Mouse (Mus musculus) Patski (cell line): ENCODE data around the gene Dcps. TPM values are rescaled to one million over a fixed set of nuclear protein-coding genes. Genes with fewer than 3 reads are reported as not detected.

Experiments used
- ATAC-seq: fragments of 100-300 bp; one replicate; pipeline ENCODE4 v1.8.0; 2021
- CTCF ChIA-PET: fragments of 350-600 bp; sonication (Branson Sonifier 250); formaldehyde crosslinking; loops from one replicate; lab custom pipeline; 2022; ENCODE audit warnings: inconsistent platforms; lab: Charles Lee
- POLR2A ChIA-PET: fragments of 350-600 bp; sonication (Branson Sonifier 250); formaldehyde crosslinking; loops from one replicate; lab custom pipeline; 2022; ENCODE audit warnings: antibody characterized with exemption, inconsistent platforms; lab: Charles Lee
- DNase-seq: peaks from one replicate; pipeline ENCODE4 v3.0.0-alpha.2; 2011; ENCODE audit warnings: low read depth, low spot score
- H3K27me3 ChIP-seq: fragments of 371-371 bp; one replicate; pipeline ENCODE4 v1.5.1; 2021
- CTCF ChIP-seq: fragments of 100-300 bp; IDR thresholded peaks from one replicate; pipeline ENCODE4 v1.5.1; 2021
- in situ Hi-C: fragments of 300-500 bp; cut with MboI; formaldehyde crosslinking; loops from 3 replicates; pipeline ENCODE4 v1.11.1; 2018; ENCODE audit warnings: low pct_unique_long_range_greater_than_20kb, mixed read lengths
- polyA plus RNA-seq: library from polyadenylated mRNA; unstranded; gene quantifications from one replicate; pipeline ENCODE4 v1.2.3, GENCODE M21; 2021

Gene Dcps
- polyA plus RNA-seq, 1 experiment from 2014 or later: 58.1 TPM

GRCm38 (mm10) chr9:35145118-35145517 is 30.7 kb downstream of the Dcps start:
- POLR2A ChIA-PET: interaction anchor here (0.7 kb wide), 1 partner anchor 14 kb away, joined by 3 read pairs; no protein-coding TSS in a partner anchor
- in situ Hi-C loops: no loop called here
- DNase-seq (no peak), ATAC-seq (no peak)
- TF ChIP-seq CTCF: no peak
- CTCF ChIA-PET: interaction anchor here (1.3 kb wide), 1 partner anchor 11 kb away, joined by 6 read pairs; no protein-coding TSS in a partner anchor
- no peaks in the 10 kb centered on the region for H3K27me3 ChIP-seq

GRCm38 (mm10) chr9:35142221-35142620 is 33.6 kb downstream of the Dcps start:
- ChIA-PET CTCF (no interaction called here), POLR2A (no interaction called here)
- TF ChIP-seq CTCF: no peak
- no peaks in the 10 kb centered on the region for H3K27me3 ChIP-seq
- in situ Hi-C loops: no loop called here
- DNase-seq: no peak
- no peak for ATAC-seq

DNA sequence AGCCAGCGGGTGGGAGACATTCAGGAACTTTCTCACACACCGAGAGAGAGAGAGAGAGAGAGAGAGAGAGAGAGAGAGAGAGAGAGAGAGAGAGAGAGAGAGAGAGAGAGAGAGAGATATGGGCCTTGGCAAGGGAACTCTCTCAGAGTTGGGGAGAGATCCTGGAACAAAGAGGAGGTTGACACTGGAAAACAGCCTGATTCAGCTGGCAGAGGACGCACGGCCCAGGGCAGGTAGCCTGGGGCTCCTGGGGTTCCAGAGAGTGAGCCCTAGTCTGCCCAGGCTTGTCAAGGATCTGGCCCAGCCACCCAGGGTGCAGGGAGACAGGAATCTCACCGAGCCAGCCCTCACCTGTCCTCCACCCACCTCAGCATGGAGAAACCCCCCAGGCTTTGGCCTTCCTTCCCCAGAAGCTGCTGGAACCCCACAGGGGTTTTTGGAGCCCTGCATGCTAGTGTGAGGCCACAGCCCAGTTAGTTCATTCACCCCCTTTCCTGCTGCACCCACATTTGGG is 36.6 kb downstream of the Dcps start:
- H3K27me3 ChIP-seq: no peaks in the 10 kb centered on the region
- DNase-seq (no peak), ATAC-seq (no peak)
- POLR2A ChIA-PET: interaction anchor here (1.3 kb wide), 1 partner anchor 22 kb away, joined by 3 read pairs; no protein-coding TSS in a partner anchor
- CTCF ChIA-PET: no interaction called here
- TF ChIP-seq CTCF: no peak
- in situ Hi-C loops: no loop called here

GRCm38 (mm10) chr9:35138029-35138428 is 37.8 kb downstream of the Dcps start:
- ChIA-PET CTCF (no interaction called here), POLR2A (interaction anchor here (0.7 kb wide), 1 partner anchor 8 kb away, joined by 3 read pairs; no protein-coding TSS in a partner anchor)
- no peaks in the 10 kb centered on the region for H3K27me3 ChIP-seq
- DNase-seq (no peak), ATAC-seq (peak; percentile 35)
- no peak for TF ChIP-seq CTCF
- in situ Hi-C loops: no loop called here

DNA sequence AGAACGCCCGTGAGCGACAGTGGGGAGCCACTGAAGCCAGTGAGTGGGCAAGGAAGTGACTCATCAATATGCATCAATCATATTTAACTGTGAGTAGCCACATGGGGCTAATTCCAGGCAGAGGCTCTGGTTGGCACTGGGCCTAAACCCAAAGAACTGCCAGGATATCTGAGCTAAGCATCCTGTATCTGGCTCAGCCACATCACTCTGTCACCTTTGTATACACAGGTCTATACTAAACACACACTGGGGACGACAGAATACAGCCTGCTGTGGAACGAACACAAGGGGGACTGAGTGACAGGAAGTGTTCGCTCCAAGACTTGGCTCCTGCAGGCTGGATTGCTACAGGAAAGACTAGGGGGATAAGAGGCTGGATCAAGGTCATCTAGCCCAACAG is 40.3 kb downstream of the Dcps start:
- POLR2A ChIA-PET: no interaction called here
- no peak for DNase-seq
- in situ Hi-C loops: no loop called here
- ATAC-seq: peak; percentile 14
- no peaks in the 10 kb centered on the region for H3K27me3 ChIP-seq
- no peak for TF ChIP-seq CTCF
- CTCF ChIA-PET: interaction anchor here (1.8 kb wide), 2 partner anchors 20 to 24 kb away, joined by 4 read pairs; no protein-coding TSS in a partner anchor

DNA sequence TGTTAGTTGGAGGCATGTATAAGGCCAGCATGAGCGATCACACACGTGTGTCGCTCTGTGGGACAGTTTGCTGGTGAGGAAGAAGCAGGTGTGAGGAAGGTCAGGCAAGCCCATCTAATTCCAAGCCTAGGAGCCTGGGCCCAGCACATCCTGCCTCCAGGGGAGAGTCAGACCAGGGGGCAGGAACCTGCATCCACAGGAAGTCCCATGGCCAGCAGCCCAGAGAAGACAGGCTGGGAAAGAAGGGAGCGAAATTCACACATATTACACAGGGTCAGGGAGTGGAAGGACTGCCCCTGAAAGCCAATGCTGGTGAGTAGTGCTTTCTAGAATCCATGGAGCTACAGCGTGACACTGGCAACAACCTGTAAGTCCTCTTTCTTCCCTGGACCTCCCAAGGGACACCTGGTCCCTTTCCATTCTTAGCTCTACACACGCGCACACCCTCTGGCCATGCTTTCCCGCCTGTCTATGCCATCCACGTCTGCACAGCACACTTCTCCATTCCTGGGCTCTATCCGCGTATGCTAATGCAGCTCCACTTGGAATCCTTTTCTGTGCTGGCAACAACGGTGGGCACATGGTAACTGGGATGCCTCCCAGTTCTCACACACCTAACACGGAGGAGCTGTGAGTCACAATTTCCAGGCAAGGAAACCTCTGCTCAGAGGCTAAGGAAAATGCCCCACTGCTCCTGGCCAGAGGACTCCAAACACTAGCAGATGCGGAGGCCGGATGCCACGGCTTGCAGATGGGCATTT is 44.0 kb downstream of the Dcps start:
- DNase-seq: no peak
- POLR2A ChIA-PET: interaction anchor here (1.0 to 1.2 kb wide), 2 partner anchors 13 to 14 kb away, joined by 3 to 5 read pairs; no protein-coding TSS in a partner anchor
- ATAC-seq: no peak
- CTCF ChIA-PET: interaction anchor here (1.7 kb wide), 1 partner anchor 28 kb away, joined by 3 read pairs; no protein-coding TSS in a partner anchor
- no peak for TF ChIP-seq CTCF
- in situ Hi-C loops: no loop called here
- no peaks in the 10 kb centered on the region for H3K27me3 ChIP-seq

DNA sequence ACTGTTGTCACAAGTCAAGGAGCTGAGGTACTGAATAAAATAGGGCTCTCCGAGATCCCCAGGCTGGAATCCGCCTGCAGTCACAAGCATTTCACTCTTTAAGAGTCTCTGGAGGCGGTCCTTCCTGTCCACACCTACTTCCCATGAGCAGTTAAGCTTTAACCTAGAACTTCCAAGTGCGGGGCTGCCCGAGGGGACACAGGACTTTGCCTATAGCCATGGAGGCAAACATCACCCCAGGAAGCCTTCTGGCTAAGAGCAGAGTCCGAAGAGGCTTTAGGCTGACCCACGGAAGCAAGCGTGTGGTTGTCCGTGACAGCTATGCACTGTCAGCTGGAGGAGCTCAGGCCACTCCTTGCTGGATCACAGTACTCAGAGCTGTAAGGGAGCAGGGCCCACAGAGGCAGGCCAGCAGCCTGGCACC is 46.9 kb downstream of the Dcps start:
- POLR2A ChIA-PET: interaction anchor here (0.6 to 1.2 kb wide), 2 partner anchors 11 to 30 kb away, joined by 3 to 5 read pairs; no protein-coding TSS in a partner anchor
- no peaks in the 10 kb centered on the region for H3K27me3 ChIP-seq
- CTCF ChIA-PET: interaction anchor here (1.6 to 1.7 kb wide), 2 partner anchors 10 to 18 kb away, joined by 4 read pairs; partner anchors contain the start of gene St3gal4
- ATAC-seq: no peak
- no peak for TF ChIP-seq CTCF
- in situ Hi-C loops: no loop called here
- DNase-seq: no peak

GRCm38 (mm10) chr9:35128564-35128963 is 47.3 kb downstream of the Dcps start:
- in situ Hi-C loops: no loop called here
- H3K27me3 ChIP-seq: no peaks in the 10 kb centered on the region
- POLR2A ChIA-PET: interaction anchor here (1.2 kb wide), 1 partner anchor 11 kb away, joined by 5 read pairs; no protein-coding TSS in a partner anchor
- DNase-seq (no peak), ATAC-seq (no peak)
- no peak for TF ChIP-seq CTCF
- CTCF ChIA-PET: interaction anchor here (1.7 kb wide), 1 partner anchor 18 kb away, joined by 4 read pairs; no protein-coding TSS in a partner anchor

DNA sequence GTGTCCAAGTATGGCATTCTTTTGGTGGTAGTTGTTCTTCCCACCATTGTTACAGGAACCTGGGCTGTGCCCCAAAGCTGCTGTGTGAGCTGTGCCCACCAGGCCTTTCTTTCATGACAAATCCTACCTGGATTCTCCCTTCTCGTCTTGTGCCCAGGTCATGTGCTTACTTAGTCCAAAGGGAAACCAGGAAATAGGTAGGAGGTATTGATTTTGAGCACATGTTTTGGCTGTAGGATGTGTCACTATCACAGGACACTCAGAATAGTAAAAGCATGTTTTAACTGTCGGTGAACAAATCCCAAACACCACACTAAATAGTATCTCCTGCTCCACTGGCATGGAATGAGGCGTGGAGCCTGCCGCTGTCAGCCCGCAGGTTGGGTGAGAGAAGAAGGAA is 48.3 kb downstream of the Dcps start:
- in situ Hi-C loops: no loop called here
- no peak for TF ChIP-seq CTCF
- no peaks in the 10 kb centered on the region for H3K27me3 ChIP-seq
- ATAC-seq (no peak), DNase-seq (no peak)
- ChIA-PET CTCF (no interaction called here), POLR2A (interaction anchor here (0.6 to 1.6 kb wide), 2 partner anchors 9 to 10 kb away, joined by 4 to 7 read pairs; no protein-coding TSS in a partner anchor)

- DNase-seq (no peak), ATAC-seq (no peak)
- no peak for TF ChIP-seq CTCF
- ChIA-PET POLR2A (interaction anchor here (1.6 kb wide), 1 partner anchor 10 kb away, joined by 4 read pairs; no protein-coding TSS in a partner anchor), CTCF (no interaction called here)
- in situ Hi-C loops: no loop called here
- no peaks in the 10 kb centered on the region for H3K27me3 ChIP-seq
Observed at GRCm38 (mm10) chr9:35127147-35127546, 48.7 kb downstream of the Dcps start.

GRCm38 (mm10) chr9:35124678-35124955 is 51.2 kb downstream of the Dcps start:
- in situ Hi-C loops: no loop called here
- POLR2A ChIA-PET: no interaction called here
- CTCF ChIA-PET: no interaction called here
- no peak for TF ChIP-seq CTCF
- no peak for ATAC-seq
- H3K27me3 ChIP-seq: no peaks in the 10 kb centered on the region
- no peak for DNase-seq
